Mouse (Mus musculus) mouse embryonic stem cell (cell line): Measurements from ENCODE around the gene Scn5a.

Experiments
- in situ Hi-C, 2 experiments: fragments of 300-500 bp; cut with MboI; formaldehyde crosslinking; loops; 1 replicate in 1 of 2; 3 replicates in 1 of 2; pipeline ENCODE4 v1.14.3; 2019 to 2020; ENCODE audit warnings: low sequenced_read_pairs in 2 of 2, low pct_unique_long_range_greater_than_20kb in 1 of 2, mixed read lengths in 1 of 2; ENCODE audit not compliant: unreplicated experiment in 1 of 2

Gene Scn5a

DNA sequence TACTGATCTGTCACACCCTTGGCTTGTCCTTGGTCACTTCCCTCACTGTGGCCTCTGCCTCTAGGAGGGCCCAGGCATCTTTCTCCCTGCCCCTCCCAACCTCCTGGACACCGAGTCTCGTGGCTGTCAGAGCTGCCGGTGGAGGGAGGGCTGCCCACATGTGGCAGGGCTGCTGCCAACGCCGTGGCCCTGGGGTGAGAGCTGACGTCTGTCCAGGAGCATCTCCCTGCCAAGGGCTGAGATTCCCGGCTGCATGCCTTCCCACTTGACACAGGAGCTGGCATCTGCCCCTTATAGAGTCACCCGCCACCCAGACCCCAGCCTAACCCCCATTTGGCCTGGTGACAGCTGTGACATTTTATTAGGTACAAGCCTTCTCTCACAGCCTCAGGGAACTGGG lies 99.5 kb downstream of the Scn5a start:
- in situ Hi-C loops = no loop called here

DNA sequence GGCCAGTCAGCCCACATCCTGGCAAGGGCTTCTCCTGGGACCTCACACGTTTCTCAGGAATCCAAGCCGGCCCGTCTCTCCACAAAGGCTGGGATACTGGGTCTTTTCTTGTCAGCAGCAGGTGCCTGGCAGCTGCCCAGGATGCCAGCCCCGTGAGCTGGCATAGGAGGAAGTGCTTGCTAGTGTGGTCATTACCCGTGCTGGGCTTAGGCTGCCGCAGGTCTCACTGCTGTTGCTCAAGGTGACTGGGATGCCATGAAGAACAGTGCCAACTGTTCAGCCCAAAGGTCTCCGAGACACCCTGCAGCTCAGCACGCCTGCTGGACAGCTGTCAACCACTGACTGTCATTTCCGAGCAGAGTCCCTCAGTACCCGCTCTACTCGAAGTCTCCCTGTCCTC lies 100.5 kb downstream of the Scn5a start:
- in situ Hi-C loops = no loop called here

DNA sequence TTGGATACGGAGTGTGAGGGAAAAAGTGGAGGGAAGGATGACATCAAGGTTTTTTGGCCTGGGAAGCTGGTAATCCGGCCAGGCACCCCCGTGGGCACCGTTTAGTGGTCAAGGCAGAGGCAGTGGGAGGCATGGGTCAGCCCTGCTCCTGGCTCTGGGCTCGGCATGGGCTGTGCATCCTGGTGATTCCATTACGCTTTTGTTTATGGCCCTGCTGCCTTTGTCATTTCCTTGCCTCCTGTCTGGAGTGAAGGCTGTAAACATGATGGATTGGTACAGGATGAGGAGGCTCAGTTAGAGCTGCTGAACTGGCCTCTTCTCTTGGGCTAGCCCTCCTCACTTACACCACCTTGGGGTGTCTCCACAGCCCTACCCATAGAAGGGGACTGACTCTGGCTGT lies 101.1 kb downstream of the Scn5a start:
- in situ Hi-C loops = no loop called here

DNA sequence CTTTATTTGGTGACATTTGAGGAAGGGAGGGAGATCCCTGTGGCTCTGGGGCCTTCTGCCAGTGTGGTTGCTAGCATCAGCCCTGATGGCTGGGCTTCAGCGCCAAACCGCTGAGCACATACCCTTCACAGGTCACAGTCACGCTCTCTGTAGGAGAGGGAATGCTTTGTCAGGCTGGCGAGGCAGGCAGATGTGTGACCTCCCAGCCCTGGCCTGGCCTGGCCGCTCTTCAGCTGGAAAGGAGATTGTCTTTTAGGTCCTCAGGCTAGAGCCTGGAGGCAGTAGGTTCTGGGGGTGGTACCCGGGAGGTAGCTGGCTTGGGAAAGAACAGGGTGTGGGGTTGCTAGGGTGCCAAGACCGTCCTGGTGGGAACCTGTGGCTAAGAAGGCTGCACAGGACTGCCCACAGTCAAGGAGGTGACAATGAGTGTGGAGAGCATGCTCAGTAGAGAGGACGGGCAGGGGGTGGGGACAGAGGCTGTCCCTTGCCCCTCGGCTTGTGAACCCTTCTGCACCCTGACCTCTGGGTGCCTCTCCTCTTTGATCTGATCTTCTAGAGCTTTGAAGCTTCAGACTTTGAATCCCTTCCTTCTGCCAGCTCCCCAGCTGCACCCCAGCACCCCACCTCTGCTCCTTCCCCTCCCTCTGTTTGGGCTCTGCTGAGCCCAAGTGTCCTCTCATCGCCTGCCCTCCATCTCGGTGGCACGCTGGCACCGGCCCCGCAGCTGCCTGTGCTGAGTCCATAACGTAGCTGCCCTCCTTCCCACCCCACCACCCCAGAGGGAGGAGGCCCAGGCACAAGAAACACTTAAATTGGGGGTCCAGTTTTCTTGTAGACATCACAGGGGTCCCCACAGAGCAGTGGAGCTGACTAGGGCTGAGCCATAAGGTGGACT lies 103.9 kb downstream of the Scn5a start:
- in situ Hi-C loops = no loop called here

DNA sequence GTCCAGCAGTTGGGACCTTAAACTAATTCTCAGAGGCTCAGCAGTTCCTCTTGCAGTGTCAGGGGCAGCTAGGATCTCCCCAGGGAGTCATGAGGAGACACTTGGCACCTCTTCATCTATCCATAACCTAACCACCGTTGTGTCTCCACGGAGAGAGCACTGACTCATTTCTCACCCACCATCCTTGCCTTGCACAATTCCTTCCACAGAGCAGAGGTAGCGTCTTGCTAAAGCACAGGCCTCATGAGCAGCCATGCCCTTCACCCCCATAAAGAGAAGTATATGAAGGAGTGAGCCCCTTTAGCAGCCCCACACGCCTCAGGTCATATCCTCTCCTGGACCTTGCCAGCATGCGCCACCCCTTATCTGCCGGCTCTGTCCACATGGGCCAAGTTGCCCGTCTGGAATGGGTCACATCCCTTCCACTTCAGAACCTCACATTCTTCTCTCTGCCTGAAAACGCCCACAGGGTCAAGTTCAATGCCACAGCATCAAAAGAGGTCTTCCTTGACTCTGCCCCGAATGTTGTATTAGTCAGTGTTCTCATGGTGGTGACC lies 105.1 kb downstream of the Scn5a start:
- in situ Hi-C loops = no loop called here

DNA sequence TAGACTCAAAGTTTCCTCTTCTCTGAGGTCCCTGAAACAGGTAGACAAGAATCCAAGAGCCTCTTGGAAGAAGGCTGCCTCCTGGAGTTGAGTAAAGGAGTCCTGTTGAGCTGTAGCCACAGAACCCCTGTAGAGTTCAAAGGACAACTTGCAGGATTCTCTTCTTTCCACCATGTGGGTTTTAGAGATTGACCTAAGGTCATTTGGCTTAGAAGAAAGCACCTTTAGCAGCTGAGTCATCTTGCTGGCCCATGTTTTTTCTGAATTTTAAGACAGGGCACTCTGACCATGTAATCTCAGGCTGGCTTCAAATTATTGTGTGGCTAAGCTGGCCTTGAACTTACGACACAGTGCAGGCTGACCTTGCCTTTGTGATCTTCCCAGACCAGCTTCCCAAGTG lies 105.8 kb downstream of the Scn5a start:
- in situ Hi-C loops = no loop called here

DNA sequence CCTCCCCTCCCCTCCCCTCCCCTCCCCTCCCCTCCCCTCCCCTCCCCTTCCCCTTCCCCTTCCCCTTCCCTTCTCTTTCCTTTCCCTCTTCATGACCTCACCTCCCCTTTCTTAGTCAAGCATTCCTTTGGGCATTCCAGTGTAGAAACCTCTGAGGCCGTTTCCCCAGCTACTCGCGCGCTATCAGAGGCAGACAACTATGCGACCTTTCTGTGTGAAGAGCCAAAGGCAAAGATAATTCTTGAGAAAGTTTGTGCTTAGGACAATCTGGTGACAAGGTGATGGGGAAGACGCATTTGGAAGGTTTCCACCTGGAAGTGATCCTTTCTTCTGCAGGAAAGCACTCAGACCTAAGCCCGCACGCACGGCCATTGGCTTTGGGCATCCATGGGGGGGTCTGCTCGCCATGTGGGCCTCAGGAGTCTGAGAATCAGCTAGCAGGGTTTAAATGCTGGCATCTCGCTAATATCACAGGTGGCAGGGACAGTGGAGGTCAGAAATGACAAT lies 106.4 kb downstream of the Scn5a start:
- in situ Hi-C loops = no loop called here

DNA sequence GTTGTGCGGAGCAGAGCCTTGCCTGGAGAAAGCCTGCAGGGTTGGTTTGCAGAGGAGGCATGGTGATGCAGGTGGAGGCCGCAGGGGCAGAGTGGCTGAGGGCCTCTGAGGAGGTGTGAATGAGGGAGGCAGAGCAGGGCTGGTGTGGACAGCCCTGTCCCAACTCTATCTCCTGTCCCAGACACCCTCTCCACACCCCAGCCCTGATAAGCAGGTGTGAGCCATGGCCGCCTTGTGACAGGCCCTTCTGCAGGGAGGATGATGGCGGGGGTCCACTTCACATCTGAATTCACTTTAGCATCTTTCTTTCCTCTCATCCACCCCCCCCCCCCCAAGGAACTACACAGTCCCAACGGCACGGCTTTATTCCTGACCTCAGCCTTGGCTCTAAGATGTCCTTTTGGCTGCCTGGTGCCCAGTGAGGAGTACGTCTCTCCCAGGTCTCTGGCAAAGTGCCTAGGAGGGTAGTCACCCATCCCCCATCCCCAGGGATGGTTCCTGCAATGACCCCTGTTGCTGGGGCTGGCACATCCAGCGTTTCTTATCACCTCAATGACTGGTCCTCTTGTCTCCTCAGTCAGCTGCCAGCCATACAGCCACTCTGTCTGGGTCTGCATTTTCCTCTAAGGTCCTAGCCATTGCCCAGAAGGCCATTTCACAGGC lies 109.0 kb downstream of the Scn5a start:
- in situ Hi-C loops = loop anchor here in 1 of 2 experiments (10.0 kb wide), 1 partner anchor 105 kb away; the partner anchor contains the start of gene Scn5a

DNA sequence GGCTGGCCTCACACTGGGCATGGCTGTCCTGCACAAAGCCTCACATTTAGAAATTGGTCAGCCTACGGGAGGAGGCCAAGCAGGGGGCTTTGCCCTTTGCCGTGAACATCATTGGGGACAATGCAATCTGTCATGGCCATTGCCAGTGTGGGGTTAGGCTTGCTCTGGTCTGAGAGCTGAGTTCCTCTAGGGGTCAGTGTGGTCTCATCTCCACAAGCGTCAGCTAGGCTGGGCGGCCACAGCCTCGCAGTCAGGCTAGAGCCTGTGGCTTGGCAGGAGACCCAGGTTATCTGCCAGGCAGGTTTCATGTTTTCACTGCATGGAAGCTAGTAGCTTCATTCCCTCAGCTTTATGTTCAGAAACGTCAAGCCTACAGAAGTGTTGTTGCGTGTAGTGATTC lies 113.2 kb downstream of the Scn5a start:
- in situ Hi-C loops = loop anchor here in 1 of 2 experiments (10.0 kb wide), 1 partner anchor 109 kb away; the partner anchor contains the start of gene Scn5a

DNA sequence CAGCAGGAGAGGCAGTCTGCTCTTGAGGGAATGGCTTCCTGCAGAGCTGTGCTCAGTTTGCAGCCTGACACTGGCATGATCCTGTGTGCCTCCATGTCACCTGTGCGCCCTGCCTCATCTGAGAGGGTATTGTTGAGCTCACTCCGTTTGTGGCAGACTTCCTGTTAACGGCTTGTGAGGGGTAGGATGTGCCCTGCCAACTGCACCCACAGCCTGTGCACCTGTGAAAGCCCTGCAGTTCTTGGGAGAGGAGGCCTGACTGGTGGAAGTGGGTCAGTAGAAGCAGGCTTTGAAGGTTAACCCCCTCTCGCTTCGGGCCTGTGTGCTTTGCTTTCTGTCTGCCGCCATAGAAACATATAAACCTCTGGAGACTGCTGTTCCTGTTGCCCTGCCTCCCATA lies 113.8 kb downstream of the Scn5a start:
- in situ Hi-C loops = loop anchor here in 1 of 2 experiments (10.0 kb wide), 1 partner anchor 110 kb away; the partner anchor contains the start of gene Scn5a

DNA sequence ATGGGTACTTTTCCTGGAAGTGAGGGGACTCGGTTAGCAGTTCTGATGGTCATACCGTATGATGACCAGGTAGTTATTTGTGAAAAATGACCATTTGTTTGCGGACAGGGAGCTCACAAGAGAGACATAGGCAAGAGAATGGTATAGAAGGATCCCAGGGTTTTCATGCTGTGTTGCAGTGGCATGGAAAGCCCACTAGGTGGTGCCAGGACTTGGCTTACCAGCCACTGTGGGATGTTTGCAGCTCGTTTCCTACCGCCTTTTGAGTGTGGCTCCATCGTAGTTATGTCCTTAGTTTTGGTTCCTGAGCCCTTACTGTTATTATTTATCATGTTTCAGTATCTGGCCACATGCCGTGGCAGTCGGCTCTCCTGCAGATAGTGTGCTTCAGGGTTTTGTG lies 118.4 kb downstream of the Scn5a start:
- in situ Hi-C loops = loop anchor here in 1 of 2 experiments (10.0 kb wide), 1 partner anchor 114 kb away; the partner anchor contains the start of gene Scn5a

DNA sequence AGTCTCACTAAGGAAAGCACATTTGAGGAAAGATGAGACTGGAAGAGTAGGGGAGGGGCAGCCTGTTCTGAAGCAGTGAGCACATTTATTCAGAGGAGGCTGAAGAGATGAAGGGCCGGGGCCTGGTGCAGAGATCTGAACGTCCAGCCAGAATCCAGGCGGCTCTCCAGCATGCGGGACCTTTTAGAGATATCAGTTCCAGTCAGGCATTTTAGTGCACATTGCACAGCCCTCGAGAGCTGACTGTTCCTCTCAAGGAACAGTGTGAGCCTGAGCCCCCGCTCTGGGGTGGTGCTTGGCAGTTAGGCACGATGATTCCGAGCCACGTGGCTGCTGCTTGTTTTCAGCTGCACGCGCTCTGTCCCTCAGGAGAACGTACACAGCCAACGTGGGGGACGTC lies 121.7 kb downstream of the Scn5a start:
- in situ Hi-C loops = no loop called here

DNA sequence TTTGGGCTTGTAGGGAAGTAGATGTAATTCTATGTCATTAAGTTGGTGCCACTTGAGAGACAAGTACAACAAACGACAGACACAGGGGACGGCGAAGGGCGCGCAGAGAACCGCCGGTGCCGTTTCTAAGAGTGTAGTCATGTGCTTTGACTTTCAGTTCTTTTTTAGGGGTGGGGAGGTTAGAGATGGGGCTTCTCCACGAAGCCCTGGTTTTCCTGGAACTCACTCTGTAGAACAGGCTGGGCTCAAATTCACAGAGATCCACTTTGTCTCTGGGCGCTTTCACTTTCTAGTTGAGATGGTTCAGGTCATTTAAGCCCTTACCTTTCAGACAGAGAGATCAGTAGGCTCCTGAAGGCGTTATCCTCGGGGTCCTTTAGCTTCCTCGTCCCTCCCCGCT lies 122.8 kb downstream of the Scn5a start:
- in situ Hi-C loops = no loop called here

DNA sequence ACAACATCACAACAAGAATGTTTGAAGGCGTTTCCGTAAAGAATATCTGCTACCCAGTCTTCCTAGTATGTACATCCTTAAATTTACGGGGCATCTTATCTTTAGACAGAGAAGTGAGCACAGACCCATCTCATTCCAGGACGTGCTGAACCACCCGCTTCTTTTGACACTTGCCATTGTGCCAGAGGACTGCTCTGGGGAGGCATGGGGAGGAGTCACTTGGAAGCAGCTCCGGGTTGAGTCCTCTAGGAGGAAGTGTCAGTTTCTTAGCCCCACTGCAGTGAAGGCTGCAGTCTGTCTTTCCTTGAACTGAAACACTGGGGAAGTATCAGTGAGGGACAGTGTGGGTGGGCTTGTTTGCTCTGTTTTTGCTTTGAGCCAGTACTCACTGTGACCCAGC lies 133.1 kb downstream of the Scn5a start:
- in situ Hi-C loops = no loop called here

DNA sequence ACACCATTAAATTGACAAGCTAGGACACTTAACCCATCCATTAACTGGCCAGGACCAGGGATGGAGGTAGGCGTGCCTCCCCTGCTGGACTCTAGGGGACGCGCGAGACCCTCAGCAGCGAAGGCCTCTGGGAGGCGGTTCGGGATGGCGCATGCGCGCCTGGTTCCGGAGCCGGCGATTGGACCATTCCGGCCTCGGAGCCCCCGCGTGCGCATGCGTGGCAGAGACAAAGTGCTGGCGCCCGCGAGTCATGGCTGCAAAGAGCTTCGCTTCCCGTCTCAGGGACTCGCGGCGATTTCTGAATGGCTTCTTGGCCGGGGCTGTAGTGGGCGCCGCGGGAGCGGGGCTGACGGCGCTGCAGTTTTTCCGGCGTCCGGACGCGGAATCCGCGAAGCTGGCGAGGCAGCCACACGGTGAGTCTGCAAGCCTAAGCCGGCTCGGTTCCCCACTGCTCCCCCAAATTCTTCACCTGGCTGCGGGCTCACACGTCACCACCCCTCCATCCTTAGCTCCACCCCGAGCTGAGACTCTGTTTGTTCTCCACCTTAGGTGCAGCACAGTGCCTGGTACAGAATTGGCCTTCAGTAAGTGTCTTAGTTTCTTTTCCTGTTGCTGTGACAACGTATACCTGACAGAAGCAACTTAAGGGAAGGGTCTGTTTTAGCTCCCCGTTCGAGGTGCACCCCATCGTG lies 133.9 kb downstream of the Scn5a start, which contains the start of gene Exog:
Exog (plus strand) TSS at position 206 of the 692 bp plus-strand sequence.
- in situ Hi-C loops = no loop called here

DNA sequence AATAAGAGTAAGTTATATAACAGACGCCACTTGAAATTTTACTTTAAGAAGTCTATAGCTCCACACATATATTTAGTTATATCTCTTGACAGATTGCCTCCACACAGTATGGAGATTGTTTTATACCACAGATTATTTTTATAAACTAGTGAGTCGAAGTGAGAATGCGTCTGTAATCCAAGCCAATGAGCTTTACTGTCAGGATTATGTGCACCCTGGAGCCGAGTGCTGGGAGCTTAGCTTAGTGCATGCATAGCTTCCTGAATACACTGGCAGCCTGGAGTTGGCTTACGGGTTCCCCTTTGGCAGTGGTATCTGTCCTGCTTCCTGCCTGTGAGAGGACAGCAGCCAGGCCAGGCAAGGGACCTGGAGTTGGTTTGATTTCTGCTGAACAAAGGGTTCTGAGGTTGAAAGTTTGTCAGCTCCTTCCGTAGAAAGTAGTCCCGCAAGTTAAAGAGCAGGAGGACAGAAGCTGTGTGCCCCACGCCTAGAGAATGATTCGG lies 140.3 kb downstream of the Scn5a start:
- in situ Hi-C loops = no loop called here

DNA sequence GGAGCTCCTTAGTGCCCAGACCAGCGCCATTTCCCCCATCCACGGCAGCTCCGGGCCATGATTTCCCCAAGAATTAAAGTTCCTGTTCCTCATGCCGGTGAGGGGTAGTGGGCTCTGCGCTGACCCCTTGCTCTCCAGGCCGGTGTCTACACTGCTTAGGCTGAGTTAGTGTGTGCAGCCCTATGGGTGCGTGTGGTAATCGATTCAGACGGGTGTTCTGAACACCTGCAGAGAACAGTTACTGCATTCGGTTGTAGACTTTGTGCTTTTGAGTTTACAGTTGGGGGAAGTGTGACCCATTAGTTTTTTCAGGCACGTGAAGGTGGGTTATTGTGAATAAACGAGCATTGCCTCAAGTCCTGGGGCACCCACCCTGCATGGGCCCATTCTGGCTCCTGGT lies 140.8 kb downstream of the Scn5a start:
- in situ Hi-C loops = no loop called here

DNA sequence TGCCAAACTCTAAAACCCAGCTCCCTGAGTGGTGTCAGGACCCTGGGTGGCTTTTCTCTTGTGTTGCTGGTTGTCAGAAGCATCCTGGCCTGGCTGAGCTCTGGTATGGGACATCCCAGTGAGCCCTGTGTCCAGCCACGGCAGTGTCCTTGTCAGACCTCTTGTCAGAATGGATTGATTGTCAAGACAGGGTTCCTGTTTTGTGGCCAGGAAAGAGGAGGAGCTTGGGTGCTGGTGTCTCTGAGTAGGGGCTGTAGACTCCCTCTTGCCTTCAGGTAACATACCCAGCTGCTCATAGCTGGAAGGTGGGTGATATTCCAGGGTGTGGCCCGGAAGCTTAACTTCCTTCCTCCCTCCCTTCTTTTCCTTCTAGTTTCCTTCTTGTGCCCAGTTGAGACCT lies 143.0 kb downstream of the Scn5a start:
- in situ Hi-C loops = no loop called here
